Mouse (Mus musculus) layer of hippocampus, postnatal 25 days (tissue): ENCODE results near the gene Rfx7. TPM values are rescaled to one million over a fixed set of nuclear protein-coding genes. Genes with fewer than 3 reads are reported as not detected.
"Not testable (repeated sequence)": the region's sequence is repeated elsewhere in the genome, so short reads cannot be mapped to it uniquely, and the experiment has no call there.

Experiments used
- DNase-seq, 2 experiments: peaks; one replicate each; pipeline ENCODE4 v3.0.0; 2022; ENCODE audit warnings: mixed read lengths in 2 of 2, low spot score in 1 of 2; ENCODE audit errors: extremely low spot score in 1 of 2
- total RNA-seq, 2 experiments: library from RNA; stranded (reverse); gene quantifications; 2 replicates each; pipeline ENCODE4 v1.2.3; 2021

Gene Rfx7
- total RNA-seq, 2 experiments from 2014 or later = 20.2 to 24.8 TPM

GRCm38 (mm10) chr9:72638951-72639842, 107.2 kb downstream of the Rfx7 start:
- no peak for DNase-seq

- DNase-seq = peak in 1 of 2 experiments; percentile 30
Measured at GRCm38 (mm10) chr9:72639843-72640621, 108.0 kb downstream of the Rfx7 start.

GRCm38 (mm10) chr9:72640642-72641041, 108.6 kb downstream of the Rfx7 start:
- DNase-seq = no peak

- DNase-seq = no peak
Measured at GRCm38 (mm10) chr9:72641093-72641680, 109.1 kb downstream of the Rfx7 start.

- not testable (repeated sequence) for DNase-seq
Measured at GRCm38 (mm10) chr9:72642756-72643447, 110.9 kb downstream of the Rfx7 start.

GRCm38 (mm10) chr9:72643651-72644417, 111.8 kb downstream of the Rfx7 start:
- DNase-seq = no peak

GRCm38 (mm10) chr9:72644418-72645110, 112.5 kb downstream of the Rfx7 start:
- DNase-seq = no peak

- no peak for DNase-seq
Measured at GRCm38 (mm10) chr9:72649781-72650180, 117.7 kb downstream of the Rfx7 start.

GRCm38 (mm10) chr9:72652961-72653360, 120.9 kb downstream of the Rfx7 start:
- DNase-seq = no peak

GRCm38 (mm10) chr9:72653533-72653932, 121.5 kb downstream of the Rfx7 start:
- DNase-seq = no peak

- DNase-seq = peak in 1 of 2 experiments; percentile 65
Measured at GRCm38 (mm10) chr9:72654593-72655242, 122.7 kb downstream of the Rfx7 start.

- no peak for DNase-seq
Measured at GRCm38 (mm10) chr9:72655602-72656001, 123.6 kb downstream of the Rfx7 start.

GRCm38 (mm10) chr9:72656491-72656890, 124.5 kb downstream of the Rfx7 start:
- no peak for DNase-seq

- DNase-seq = no peak
Measured at GRCm38 (mm10) chr9:72656940-72657339, 124.9 kb downstream of the Rfx7 start.

- no peak for DNase-seq
Measured at GRCm38 (mm10) chr9:72657694-72658093, 125.7 kb downstream of the Rfx7 start.

GRCm38 (mm10) chr9:72660139-72660538, 128.1 kb downstream of the Rfx7 start:
- DNase-seq = no peak

- no peak for DNase-seq
Measured at GRCm38 (mm10) chr9:72660911-72661310, 128.9 kb downstream of the Rfx7 start.

GRCm38 (mm10) chr9:72661561-72661894, 129.5 kb downstream of the Rfx7 start:
- DNase-seq = no peak
